Mouse (Mus musculus) cerebellum, adult 8-10 months (tissue): ENCODE data around the gene Luc7l.
"Not testable (repeated sequence)": the region's sequence is repeated elsewhere in the genome, so short reads cannot be mapped to it uniquely, and the experiment has no call there.

ENCODE experiments used
- DNase-seq: peaks from one replicate; pipeline ENCODE4 v3.0.0; 2022

Luc7l gene

GRCm38 (mm10) chr17:26255313-26255712 lies 2.6 kb downstream of the Luc7l start:
- DNase-seq: no peak

GRCm38 (mm10) chr17:26261826-26262225 lies 9.1 kb downstream of the Luc7l start:
- DNase-seq: no peak

GRCm38 (mm10) chr17:26262384-26262783 lies 9.7 kb downstream of the Luc7l start:
- DNase-seq: no peak

GRCm38 (mm10) chr17:26268851-26269250 lies 16.2 kb downstream of the Luc7l start:
- DNase-seq: no peak

- DNase-seq: not testable (repeated sequence)
Measured at GRCm38 (mm10) chr17:26269577-26269976, 16.9 kb downstream of the Luc7l start.

- no peak for DNase-seq
Measured at GRCm38 (mm10) chr17:26272586-26272985, 19.9 kb downstream of the Luc7l start.

- DNase-seq: no peak
Measured at GRCm38 (mm10) chr17:26275933-26276332, 23.2 kb downstream of the Luc7l start.

- DNase-seq: no peak
Measured at GRCm38 (mm10) chr17:26276711-26277110, 24.0 kb downstream of the Luc7l start.

GRCm38 (mm10) chr17:26286199-26286955 lies 33.7 kb downstream of the Luc7l start:
- no peak for DNase-seq

- DNase-seq: no peak
Measured at GRCm38 (mm10) chr17:26289475-26289874, 36.8 kb downstream of the Luc7l start.

GRCm38 (mm10) chr17:26298318-26298717 lies 45.6 kb downstream of the Luc7l start:
- not testable (repeated sequence) for DNase-seq

- DNase-seq: peak; percentile 31
Measured at GRCm38 (mm10) chr17:26314291-26314690, 61.6 kb downstream of the Luc7l start.

GRCm38 (mm10) chr17:26315474-26315873 lies 62.8 kb downstream of the Luc7l start:
- DNase-seq: no peak

- no peak for DNase-seq
Measured at GRCm38 (mm10) chr17:26318441-26318840, 65.7 kb downstream of the Luc7l start.
